Mouse (Mus musculus) embryonic facial prominence, embryonic 14.5 days (tissue): Measurements from ENCODE around the gene Wbp1. TPM values are rescaled to one million over a fixed set of nuclear protein-coding genes. Genes with fewer than 3 reads are reported as not detected.

Experiments
- ATAC-seq: fragments of 200-750 bp; cut with Nextera tagmentation; 2 replicates; pipeline ENCODE4 v1.8.0; 2017; ENCODE audit warnings: low read depth, moderate number of reproducible peaks, moderate TSS enrichment
- DNase-seq: peaks from one replicate; pipeline ENCODE4 v3.0.0-alpha.2; 2015; ENCODE audit warnings: low spot score
- H3K27ac ChIP-seq: fragments of 300-500 bp; sonication (generic); replicated peaks from 2 replicates; pipeline ENCODE4 v1.5.1; 2014; ENCODE audit warnings: low read depth, mild to moderate bottlenecking, low read length, moderate library complexity
- H3K27me3 ChIP-seq: fragments of 300-500 bp; sonication (generic); replicated peaks from 2 replicates; pipeline ENCODE4 v1.6.1; 2014; ENCODE audit warnings: low read length; ENCODE audit not compliant: control insufficient read depth, insufficient read depth
- H3K36me3 ChIP-seq: fragments of 300-500 bp; sonication (generic); 2 replicates; pipeline ENCODE4 v1.6.1; 2014; ENCODE audit warnings: low read length, mixed read lengths; ENCODE audit not compliant: control insufficient read depth, insufficient read depth
- H3K4me1 ChIP-seq: fragments of 300-500 bp; sonication (generic); 2 replicates; pipeline ENCODE4 v1.6.1; 2014; ENCODE audit warnings: antibody characterized with exemption, low read length; ENCODE audit not compliant: control insufficient read depth, insufficient read depth
- H3K4me2 ChIP-seq: fragments of 300-500 bp; sonication (generic); 2 replicates; pipeline ENCODE4 v1.6.1; 2014; ENCODE audit warnings: low read depth, mild to moderate bottlenecking, low read length, moderate library complexity, mixed read lengths
- H3K4me3 ChIP-seq: fragments of 300-500 bp; sonication (generic); 2 replicates; pipeline ENCODE4 v1.5.1; 2014; ENCODE audit warnings: low read depth, mild to moderate bottlenecking, low read length
- H3K9ac ChIP-seq: fragments of 300-500 bp; sonication (generic); 2 replicates; pipeline ENCODE4 v1.6.1; 2014; ENCODE audit warnings: low read depth, mild to moderate bottlenecking, low read length, moderate library complexity, mixed read lengths
- H3K9me3 ChIP-seq: fragments of 300-500 bp; sonication (generic); 2 replicates; pipeline ENCODE4 v1.6.1; 2016; ENCODE audit warnings: low read length; ENCODE audit not compliant: control insufficient read depth
- WGBS: fragments of 180-500 bp; shearing (Covaris S2); extraction: QIAGEN DNeasy Blood & Tissue Kit; methylation state at CpG from one replicate; pipeline ENCODE4 v1.1.7; 2014; 5-methylcytosine and 5-hydroxymethylcytosine counted together
- polyA plus RNA-seq: library from polyadenylated mRNA; unstranded; fragments of >200 nt; fragmentation: Nextera tagmentation; extraction: Ambion mirVana; gene quantifications from 2 replicates; pipeline ENCODE4 v1.2.1, GENCODE M21; 2014

The Wbp1 gene
- polyA plus RNA-seq, 1 experiment from 2014 or later, result 61.8 TPM

DNA sequence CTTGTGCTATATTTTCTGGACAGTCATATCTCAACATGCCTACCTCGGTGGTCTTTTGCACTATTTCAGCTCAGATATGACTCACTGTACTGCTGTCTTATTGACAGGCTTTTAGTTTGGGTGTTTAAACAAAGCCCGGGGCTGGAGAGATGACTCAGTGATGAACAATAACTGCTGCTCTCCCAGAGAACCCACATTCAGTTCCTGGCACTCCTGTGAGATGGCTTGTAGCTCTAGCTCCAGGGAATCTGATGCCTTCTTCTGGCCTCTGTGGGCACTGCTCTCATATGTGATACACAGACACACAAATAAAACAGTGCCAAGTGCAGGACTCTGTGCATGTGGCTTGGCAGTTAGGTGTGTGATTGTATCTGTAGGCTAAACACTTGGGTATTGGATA lies 23.9 kb upstream of the Wbp1 start:
- 84% methylated on average over 2 of the region's 2 CpGs for WGBS
- H3K36me3 ChIP-seq, result peaks cover 45% of the 10 kb centered on the region
- H3K27ac ChIP-seq, result 0 out of 2 replicates have a peak overlapping the region, but pooled peaks have one; percentile 8

DNA sequence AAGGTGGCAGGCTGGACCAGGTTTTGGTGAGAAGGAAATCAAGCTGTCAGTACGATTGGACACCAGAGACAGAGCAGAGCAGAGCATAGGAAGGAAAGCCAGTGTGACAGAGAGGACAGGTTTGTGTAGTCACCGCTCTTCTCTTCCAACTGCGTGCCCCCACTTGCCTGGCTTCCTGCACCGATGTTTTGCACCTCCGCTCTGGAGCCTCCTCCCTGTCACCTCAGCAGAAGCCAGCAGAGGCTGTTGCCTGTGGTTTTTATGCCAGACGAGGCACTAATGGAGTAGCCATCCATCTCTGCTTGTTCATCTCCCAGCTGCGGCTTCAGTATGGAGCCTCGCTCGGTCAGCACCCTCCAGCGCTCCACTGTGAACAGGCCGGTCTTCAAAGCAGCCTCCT lies 21.5 kb upstream of the Wbp1 start:
- no peak for ATAC-seq
- peak overlapping the region; percentile 70 for H3K4me2 ChIP-seq
- H3K4me3 ChIP-seq, result no peak overlapping the region
- H3K27ac ChIP-seq, result peak overlapping the region; percentile 33
- H3K9me3 ChIP-seq, result no peaks in the 10 kb centered on the region
- peaks cover 22% of the 10 kb centered on the region for H3K36me3 ChIP-seq
- H3K4me1 ChIP-seq, result peaks cover 28% of the 10 kb centered on the region
- 61% methylated on average over 11 of the region's 11 CpGs for WGBS
- peak; percentile 53 for DNase-seq
- no peaks in the 10 kb centered on the region for H3K27me3 ChIP-seq
- no peak overlapping the region for H3K9ac ChIP-seq

More for the DNA sequence above, 23.9 kb upstream of the Wbp1 start:
- Histone ChIP-seq H3K9ac (no peak overlapping the region), H3K9me3 (no peaks in the 10 kb centered on the region), H3K4me3 (no peak overlapping the region), H3K4me2 (no peak overlapping the region), H3K4me1 (peaks cover 11% of the 10 kb centered on the region), H3K27me3 (no peaks in the 10 kb centered on the region)
- DNase-seq (no peak), ATAC-seq (no peak)

DNA sequence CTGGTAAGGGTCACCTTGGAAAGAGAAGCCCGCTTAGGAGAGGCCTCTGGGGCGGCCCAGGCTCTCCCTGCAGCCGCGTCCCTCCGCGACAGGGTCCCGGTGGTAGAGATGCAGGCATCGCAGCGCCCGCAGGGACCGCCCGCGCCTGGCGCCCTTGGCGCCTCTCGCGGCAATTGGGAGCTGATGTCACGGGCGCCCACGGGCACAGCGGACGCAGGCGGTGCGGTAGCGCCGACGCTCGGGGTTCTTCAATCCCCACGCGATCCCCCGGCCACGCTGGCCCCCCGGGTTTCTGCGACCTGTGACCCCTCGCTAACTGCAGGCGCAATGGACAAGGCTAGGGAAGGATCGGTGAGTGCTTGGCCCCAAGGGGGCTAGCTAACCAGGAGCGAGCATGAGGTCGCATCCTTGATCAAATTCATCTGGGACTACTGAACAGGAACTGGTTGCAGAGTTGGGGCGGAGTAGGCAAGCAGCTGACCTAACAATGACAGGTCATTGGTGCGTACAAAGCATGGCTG lies 20.9 kb upstream of the Wbp1 start:
- Histone ChIP-seq H3K27ac (peak overlapping the region; percentile 33), H3K9ac (peak overlapping the region; percentile 62), H3K4me2 (peak overlapping the region; percentile 70), H3K4me3 (peak overlapping the region; percentile 28), H3K4me1 (peaks cover 28% of the 10 kb centered on the region), H3K9me3 (no peaks in the 10 kb centered on the region), H3K27me3 (no peaks in the 10 kb centered on the region), H3K36me3 (peaks cover 17% of the 10 kb centered on the region)
- ATAC-seq (no peak), DNase-seq (no peak)
- WGBS, result 8% methylated on average over 37 of the region's 41 CpGs

DNA sequence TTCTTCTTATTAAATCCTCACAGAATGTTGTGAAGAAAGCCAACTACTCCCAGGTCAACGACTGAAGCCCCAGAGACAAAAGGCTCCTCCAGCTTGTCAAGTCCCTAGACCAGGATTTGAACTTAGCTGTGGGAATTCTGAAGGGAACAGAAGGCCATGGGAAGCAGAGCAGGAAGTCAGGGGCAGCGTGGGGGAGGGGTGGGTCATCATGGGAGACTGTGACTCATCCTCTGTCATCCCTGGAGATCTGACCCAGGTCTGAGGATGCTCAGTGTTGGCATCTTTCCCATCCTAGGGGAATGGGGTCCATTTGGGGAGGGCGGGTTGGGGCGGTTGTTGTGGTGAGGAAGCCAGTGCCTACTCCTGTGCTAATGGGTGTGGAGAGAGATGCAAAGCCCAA lies 20.3 kb upstream of the Wbp1 start:
- peak overlapping the region; percentile 28 for H3K4me3 ChIP-seq
- no peaks in the 10 kb centered on the region for H3K27me3 ChIP-seq
- peak overlapping the region; percentile 70 for H3K4me2 ChIP-seq
- DNase-seq, result no peak
- WGBS, result 26% methylated on average over 4 of the region's 4 CpGs
- peak overlapping the region; percentile 62 for H3K9ac ChIP-seq
- H3K9me3 ChIP-seq, result no peaks in the 10 kb centered on the region
- H3K4me1 ChIP-seq, result peaks cover 29% of the 10 kb centered on the region
- H3K36me3 ChIP-seq, result peaks cover 10% of the 10 kb centered on the region; the same call in 1 of the 2 replicates
- H3K27ac ChIP-seq, result no peak overlapping the region
- no peak for ATAC-seq

DNA sequence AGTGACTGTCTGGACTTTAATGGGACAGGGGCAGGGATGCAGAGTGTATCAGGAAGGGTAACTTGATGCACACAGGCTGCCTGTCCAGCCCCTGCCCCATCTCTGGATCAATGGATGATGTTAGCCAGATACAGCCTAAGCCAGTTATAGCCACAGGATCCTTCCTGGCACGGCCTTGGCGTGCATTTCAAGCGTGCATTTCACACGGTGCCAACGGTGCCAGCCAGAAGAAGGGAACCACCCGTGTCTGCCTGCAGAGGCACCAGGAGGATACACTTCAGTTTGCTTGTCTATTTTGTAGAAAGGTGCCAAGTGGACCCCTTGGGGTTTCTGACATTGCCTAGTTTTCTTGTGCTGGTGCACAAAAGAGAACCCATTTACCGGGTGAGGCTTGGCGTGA lies 18.7 kb upstream of the Wbp1 start:
- H3K27ac ChIP-seq, result no peak overlapping the region
- H3K4me1 ChIP-seq, result peaks cover 45% of the 10 kb centered on the region

DNA sequence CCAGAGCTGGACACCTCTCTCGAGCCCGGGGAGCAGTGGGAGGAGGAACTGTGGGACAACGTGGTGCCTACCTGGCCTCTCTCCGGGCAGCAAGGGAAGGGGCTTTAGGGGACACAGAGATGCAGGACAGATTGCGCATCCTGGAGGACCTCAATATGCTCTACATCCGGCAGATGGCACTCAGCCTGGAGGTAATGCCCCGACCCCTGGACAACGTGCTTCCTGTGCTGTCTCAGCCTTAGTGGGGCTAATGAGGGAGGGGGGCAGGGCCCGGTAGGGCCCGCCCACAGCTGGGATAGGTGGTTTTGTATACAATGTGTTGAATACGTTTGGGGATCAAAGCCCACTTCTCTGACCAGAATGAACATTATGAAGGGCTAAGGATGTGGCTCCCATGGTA lies 16.7 kb upstream of the Wbp1 start:
- Histone ChIP-seq H3K27ac (peak overlapping the region; percentile 97), H3K4me1 (peaks cover 48% of the 10 kb centered on the region), H3K36me3 (no peaks in the 10 kb centered on the region), H3K4me2 (peak overlapping the region; percentile 62), H3K9ac (peak overlapping the region; percentile 74), H3K27me3 (no peaks in the 10 kb centered on the region), H3K9me3 (no peaks in the 10 kb centered on the region), H3K4me3 (peak overlapping the region; percentile 45)
- WGBS, result 2% methylated on average over 11 of the region's 11 CpGs
- ATAC-seq (peak; percentile 32), DNase-seq (peak; percentile 81)

More for the DNA sequence above, 18.7 kb upstream of the Wbp1 start:
- DNase-seq, result no peak
- H3K4me3 ChIP-seq, result no peak overlapping the region
- no peaks in the 10 kb centered on the region for H3K9me3 ChIP-seq
- no peaks in the 10 kb centered on the region for H3K36me3 ChIP-seq
- no peak for ATAC-seq
- 80% methylated on average over 8 of the region's 8 CpGs for WGBS
- H3K4me2 ChIP-seq, result no peak overlapping the region
- H3K27me3 ChIP-seq, result no peaks in the 10 kb centered on the region
- 0 out of 2 replicates have a peak overlapping the region, but pooled peaks have one; percentile 74 for H3K9ac ChIP-seq

DNA sequence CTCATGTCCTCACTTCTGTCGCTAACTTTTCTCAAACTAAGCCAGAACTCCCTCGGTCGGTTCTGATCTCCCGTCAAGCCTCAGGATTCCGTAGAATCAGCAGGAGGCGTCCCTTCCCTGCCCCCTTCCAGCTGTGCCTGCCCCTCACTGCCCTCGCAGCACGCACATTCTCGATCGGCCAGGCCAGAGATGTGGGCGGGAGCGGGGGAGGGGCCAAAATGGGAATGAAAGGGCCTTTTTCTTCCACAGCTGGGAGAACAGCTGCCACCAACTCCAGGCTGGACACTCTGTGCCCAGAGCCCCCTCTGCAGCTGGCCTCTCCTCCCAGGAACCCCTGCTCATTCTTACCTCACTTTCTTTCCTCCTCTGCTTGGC lies 16.2 kb upstream of the Wbp1 start:
- peaks cover 48% of the 10 kb centered on the region for H3K4me1 ChIP-seq
- H3K4me3 ChIP-seq, result peak overlapping the region; percentile 45
- 3% methylated on average over 6 of the region's 12 CpGs for WGBS
- peak overlapping the region; percentile 97 for H3K27ac ChIP-seq
- ATAC-seq (peak; percentile 84), DNase-seq (peak; percentile 95)
- H3K9me3 ChIP-seq, result no peaks in the 10 kb centered on the region
- no peaks in the 10 kb centered on the region for H3K27me3 ChIP-seq
- H3K4me2 ChIP-seq, result peak overlapping the region; percentile 62
- H3K9ac ChIP-seq, result peak overlapping the region; percentile 74
- no peaks in the 10 kb centered on the region for H3K36me3 ChIP-seq

DNA sequence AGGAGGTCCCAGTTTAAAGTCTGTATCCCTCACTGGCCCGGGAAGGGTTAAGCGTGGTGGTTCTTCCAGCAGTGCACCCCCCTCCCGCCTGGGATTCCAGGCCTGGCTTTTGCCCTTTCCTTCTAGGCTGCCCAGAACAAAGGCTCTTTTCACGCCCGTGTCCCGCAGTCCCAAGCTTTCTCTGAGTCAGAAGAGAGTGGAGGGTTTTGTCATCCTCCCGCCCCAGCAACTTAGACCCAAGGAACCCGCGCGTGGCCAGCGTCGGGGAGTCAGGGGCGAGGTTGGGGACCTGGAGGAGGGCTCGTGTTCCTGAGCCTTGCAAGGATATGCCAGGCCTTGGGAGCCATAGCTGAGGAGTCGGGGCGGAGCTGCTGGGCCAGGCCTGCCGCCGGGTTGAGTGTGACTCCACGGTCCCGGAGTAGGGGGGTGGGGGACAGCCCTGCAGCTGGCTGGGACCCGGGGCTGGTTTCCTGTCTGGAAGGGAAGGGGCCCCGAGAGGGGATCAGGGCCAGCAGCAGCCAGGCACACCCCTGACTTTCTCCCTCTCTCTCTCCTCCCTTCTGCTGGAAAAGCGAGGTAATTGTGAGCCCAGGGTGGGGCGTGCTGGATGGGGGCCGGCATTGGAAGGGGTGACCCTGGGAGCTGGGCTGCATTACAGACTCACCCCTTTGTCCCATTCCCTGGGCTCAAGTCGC lies 15.7 kb upstream of the Wbp1 start:
- Histone ChIP-seq H3K36me3 (no peaks in the 10 kb centered on the region), H3K27ac (peak overlapping the region; percentile 97), H3K4me1 (peaks cover 42% of the 10 kb centered on the region), H3K27me3 (no peaks in the 10 kb centered on the region), H3K4me3 (peak overlapping the region; percentile 45), H3K9me3 (no peaks in the 10 kb centered on the region), H3K9ac (peak overlapping the region; percentile 74), H3K4me2 (peak overlapping the region; percentile 62)
- DNase-seq (peak; percentile 94), ATAC-seq (peak; percentile 86)
- WGBS, result 1% methylated on average over 21 of the region's 26 CpGs
